ENCODE assay signal across 30 mouse cellular contexts in genomic region chr1:152020070-152020469, GRCm38 (mm10).
"Had no signal": no experiment of that assay in that cellular context is flagged by ENCODE, and none has a peak within 500 bp of the region (broad histone marks: within the 10 kb centered on the region; RNA-seq: fewer than 3 reads in every experiment).

No protein-coding gene starts in this region.

- H3K4me1 ChIP-seq: hindbrain, embryonic 12.5 days had no signal

- H3K4me2 ChIP-seq: heart, embryonic 11.5 days; heart, embryonic 12.5 days; heart, embryonic 13.5 days; hindbrain, embryonic 12.5 days; hindbrain, embryonic 13.5 days; hindbrain, embryonic 14.5 days; hindbrain, embryonic 15.5 days; intestine, embryonic 15.5 days; kidney, embryonic 15.5 days had no signal

- DNase-seq: heart, postnatal 10 days; heart, postnatal 14 days; heart, postnatal 36 days; heart, postnatal 4 days; kidney, adult 11 months; kidney, adult 18-20 months; kidney, adult 2 months; kidney, adult 8-10 months; kidney, adult 9 months; kidney, postnatal 10 days; kidney, postnatal 14 days; kidney, postnatal 25 days; kidney, postnatal 36 days; kidney, postnatal 4 days; layer of hippocampus, adult 9-11 months; layer of hippocampus, postnatal 36 days had no signal

- H3K9me3 ChIP-seq: heart, embryonic 13.5 days; hindbrain, embryonic 12.5 days; hindbrain, embryonic 13.5 days; hindbrain, embryonic 15.5 days; intestine, embryonic 15.5 days; kidney, embryonic 15.5 days had no signal

- H3K27ac ChIP-seq: heart, embryonic 13.5 days; hindbrain, embryonic 10.5 days; hindbrain, embryonic 12.5 days; hindbrain, embryonic 13.5 days; hindbrain, embryonic 14.5 days; hindbrain, postnatal 0 days; kidney, postnatal 0 days; layer of hippocampus, adult 2 months had no signal

- H3K9ac ChIP-seq: heart, embryonic 12.5 days; heart, embryonic 13.5 days; hindbrain, embryonic 12.5 days; hindbrain, embryonic 13.5 days; hindbrain, embryonic 14.5 days; hindbrain, embryonic 15.5 days; intestine, embryonic 15.5 days; kidney, embryonic 15.5 days had no signal

- H3K4me3 ChIP-seq: heart, embryonic 12.5 days; heart, embryonic 13.5 days; hindbrain, embryonic 10.5 days; hindbrain, embryonic 12.5 days; hindbrain, embryonic 13.5 days; hindbrain, embryonic 15.5 days; intestine, embryonic 15.5 days; kidney, embryonic 15.5 days; layer of hippocampus, adult 2 months had no signal

- H3K27me3 ChIP-seq: heart, embryonic 12.5 days; heart, embryonic 13.5 days; hindbrain, embryonic 12.5 days; hindbrain, embryonic 13.5 days; hindbrain, embryonic 15.5 days; intestine, embryonic 15.5 days; kidney, embryonic 15.5 days had no signal

- H3K36me3 ChIP-seq: hindbrain, embryonic 12.5 days; hindbrain, embryonic 13.5 days; hindbrain, embryonic 15.5 days; intestine, embryonic 15.5 days; kidney, embryonic 15.5 days had no signal

- ATAC-seq: hindbrain, postnatal 0 days; intestine, postnatal 0 days had no signal
